Mouse (Mus musculus): Measurements from ENCODE around the gene Nop9.

Nop9 gene

DNA sequence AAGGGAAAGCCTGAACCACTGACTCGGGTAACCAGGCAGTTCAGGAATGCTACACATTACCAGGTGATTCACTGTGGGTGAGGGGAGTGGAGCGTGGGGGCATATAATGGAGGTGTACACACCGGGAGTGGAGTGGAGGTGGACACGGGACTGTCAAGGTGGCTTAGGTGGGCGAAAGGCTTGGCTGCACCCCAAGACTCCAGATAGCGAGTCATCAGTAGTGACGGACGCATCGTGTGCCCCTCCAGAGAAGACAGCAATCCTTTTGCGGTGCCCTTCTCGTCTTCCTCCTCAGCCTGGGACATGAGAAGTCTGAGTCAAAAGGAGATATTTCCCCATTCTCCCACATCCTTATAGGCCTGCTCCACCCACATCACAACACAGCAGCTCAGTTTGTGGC is 32.3 kb downstream of the Nop9 start:
- no peak for DNase-seq

DNA sequence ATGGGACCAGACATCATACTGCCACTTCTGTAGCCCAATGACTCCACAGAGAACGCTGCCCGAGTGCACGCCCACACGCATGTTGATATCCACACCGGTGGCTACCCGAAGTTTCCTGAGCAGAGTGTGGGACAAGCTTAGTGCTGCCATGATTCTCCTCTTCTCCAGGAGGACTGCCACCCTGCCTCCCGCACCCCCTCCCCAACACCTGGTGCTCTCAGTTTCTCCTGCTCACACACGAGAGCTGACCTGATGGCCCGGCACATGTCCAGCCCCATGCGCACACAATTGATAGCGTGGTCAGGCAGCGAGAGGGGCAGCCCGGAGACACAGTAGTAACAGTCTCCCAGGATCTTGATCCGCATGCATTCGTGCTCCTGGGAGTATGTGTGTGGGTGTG is 33.2 kb downstream of the Nop9 start:
- no peak for DNase-seq

DNA sequence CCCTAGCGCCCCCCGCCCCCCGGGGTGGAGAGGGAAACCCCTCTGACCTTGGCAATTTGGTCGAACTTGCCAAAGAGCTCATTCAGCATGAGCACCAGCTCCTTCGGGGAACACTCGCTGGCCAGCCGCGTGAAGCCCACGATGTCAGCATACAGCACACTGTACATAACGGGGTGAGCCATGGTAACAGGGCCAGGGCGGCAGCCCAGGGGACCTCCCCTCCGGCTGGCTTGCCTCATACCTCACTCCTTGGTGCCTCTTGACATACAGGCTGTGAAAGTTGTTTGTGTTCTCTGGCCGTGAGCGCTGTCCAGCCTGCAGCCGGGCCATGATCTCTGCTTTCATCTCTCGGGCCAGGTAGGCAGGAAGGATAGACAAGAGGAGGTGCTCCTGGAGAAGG is 34.2 kb downstream of the Nop9 start:
- DNase-seq: no peak

DNA sequence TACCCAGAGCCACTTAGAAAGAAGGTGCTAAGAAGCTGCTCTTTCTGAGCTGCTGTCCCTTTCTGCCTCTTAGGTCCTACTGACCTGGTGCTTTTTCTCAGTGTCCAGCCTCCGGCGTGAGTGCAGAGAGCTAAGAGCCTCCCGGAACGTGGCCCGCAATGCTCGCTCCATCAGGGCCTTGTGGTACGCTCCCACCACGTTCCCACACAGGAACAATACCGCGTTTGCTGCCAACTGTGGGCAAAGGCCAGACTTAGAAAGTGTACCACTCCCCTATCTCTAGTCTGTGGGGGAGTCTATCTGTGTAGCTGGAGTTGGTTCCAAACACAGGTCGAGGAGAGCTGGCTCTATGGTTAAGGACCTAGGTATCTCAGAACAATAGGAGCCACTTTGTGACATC is 35.2 kb downstream of the Nop9 start:
- DNase-seq: no peak

DNA sequence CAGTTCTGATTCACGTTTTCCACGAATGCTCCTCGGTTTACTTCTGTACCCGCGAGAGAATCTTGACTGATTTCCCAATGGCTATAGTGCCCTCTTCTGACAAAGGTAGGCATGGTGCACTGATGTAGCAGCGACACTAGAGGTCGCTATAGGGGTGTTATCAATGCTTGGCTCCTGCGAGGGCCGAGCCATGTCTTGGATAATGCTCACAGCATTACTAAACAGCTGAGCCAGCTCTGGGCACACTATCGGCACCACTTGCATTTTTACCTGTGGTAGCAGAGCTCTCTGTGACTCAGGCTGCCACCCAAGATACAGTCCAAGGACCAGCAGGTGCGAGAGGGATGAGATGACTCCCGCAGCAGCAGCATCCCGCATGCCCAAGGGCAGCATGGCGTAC is 35.8 kb downstream of the Nop9 start:
- DNase-seq: no peak

DNA sequence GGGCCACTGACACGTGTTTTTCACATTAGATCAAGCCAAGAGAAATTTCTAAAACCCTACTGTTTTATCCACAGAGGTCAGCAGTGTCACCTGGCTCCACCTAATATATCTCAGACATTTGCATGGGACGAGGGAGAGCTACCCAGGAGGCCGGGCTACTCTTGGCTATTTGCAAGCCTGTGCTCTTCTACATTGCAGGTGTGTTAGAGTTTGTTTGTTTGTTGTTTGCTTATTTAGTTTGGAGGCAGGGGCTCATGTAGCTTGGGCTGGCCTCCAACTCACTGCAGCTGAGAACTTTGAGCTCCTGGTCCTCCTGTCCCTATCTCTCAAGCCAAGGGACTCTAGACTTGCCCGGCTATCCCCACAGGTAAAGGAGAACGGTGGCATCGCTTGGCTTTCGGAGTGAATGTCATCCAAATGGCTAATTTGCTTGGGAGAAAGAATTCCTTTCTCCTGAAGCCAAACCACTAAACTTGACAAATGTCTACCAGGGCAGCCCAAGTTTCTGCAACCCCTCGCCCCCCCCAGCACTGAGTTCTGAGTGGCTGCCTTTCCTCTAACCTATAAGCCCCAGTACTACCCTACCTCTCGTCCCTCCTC is 37.0 kb downstream of the Nop9 start:
- DNase-seq: no peak

DNA sequence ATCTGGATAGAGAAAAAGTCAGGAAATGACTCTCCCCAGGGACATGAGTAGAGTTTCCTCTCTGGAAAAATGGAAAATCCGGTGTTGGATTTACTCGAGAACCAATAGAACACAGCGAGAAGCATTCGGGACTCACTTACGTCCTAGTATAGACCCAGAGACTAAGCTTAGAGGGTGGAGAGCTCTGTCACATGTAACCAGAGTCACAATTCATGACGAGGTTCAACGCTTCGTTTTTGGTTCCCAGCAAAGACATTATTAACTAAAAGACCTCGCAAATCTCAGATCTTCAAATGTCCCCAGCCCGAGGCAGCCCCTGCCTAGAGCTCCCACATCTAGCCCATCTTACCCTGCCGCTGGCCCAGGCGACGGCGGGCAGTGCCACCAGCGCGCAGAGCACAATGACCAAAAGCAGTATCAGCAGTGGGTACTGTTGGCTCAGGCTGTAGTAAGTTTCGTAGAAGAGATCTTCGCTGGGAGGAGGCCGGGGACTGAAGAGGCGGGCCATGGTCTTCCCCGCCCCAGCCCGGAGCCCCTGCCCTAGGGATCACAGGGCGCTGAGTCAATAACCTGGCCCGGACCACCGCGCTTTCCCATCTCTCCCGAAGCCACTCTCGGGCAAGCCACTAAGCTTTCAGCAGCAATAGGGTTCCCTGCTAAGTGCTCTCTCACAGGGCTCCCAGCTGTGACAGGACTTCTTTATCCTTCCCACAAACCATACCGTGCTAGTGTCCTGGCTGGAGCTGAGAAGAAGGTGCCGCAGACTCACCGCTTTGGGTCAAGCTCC is 37.9 kb downstream of the Nop9 start:
- DNase-seq: no peak

DNA sequence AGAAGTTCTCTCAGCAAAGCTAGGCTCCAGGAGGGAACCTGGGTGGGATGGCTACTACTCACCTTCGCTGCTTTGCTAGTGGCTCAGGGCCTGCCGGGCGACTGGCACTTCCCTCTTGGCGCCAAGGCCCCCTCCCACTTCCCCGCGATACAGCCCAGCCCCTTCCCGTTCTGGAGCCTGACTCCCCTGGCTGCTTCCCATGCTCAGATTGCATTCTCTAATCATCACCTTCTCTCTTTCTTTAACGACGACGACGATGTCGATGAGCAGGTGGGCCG is 38.4 kb downstream of the Nop9 start, which contains the start of gene Adcy4:
TSS of gene Adcy4 (minus strand) at position 138 of the 278 bp plus-strand sequence.
- DNase-seq: no peak

DNA sequence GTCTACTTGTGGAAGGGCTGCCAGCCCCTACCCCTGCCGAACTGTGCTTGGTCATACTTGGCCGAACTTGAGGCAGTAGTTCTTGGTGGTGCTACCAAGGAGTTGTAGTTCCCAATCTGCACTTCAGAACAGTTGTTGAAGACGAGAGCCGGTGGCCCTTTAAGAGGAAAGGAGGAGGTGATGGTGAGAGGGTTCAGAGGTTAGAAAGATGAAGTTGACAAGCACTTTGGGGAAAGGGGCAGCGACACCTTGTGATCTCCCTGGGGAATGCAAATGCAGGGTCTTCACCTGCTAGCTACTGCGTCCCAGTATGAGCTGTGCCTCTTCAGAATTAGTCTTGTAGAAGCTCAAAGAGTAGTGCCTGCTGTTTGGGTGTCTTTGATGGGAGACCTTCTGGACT is 39.7 kb downstream of the Nop9 start:
- no peak for DNase-seq

DNA sequence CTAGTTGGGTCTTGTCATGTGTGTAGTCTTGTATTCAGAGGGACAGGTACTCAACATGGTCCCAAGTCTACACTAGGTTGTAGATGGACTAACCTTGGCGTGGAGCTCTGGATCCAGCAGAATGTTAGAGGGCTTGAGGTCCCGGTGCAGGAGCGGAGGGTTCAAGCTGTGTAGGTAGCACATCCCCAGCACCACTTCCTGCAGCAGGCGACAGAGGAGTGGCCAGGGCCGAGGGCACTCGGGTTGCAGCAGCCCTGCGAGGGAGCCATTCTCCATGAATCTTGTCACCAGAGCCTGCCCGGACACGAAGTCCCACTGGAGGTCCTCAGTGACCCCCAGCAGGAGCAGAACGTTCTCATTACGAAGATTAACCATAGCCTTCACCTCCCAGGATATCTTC is 42.2 kb downstream of the Nop9 start:
- DNase-seq: no peak

DNA sequence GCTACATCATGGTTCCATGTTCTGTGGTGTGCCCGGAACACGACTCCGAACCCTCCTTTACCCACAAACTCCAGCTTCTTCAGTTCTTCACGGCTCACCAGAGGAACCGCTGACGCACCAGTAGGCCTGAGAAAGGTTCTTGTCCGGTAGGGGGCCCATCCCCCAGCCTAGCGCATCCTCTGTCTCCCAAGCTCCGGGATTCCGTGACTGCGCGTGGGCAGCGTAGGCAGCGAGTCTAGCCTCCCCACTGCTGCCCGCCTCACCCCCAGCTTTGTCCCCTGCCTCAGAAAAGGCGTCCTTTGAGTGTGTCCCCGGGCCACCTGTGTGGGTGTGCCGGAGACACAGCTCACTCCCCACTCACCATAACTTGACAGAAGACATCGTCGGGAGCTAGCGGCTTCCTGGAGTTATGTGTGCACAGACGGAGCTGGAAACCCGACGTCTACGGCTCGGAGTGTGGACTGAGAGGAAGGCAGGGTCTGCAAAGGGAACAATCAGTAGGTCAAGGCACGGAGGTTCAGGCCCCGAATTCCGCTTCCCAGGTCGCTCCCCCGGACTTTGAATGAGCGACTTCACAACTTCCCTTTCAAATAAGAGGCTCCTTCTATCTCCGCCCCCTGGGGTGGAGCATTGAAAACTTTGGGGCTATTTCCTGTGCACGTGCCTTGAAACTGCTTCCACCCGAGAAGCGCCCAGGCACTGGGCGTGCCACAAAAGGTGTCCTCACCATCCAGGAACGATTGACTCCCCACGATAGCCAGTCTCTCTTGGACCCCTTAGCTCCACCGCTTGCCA is 43.0 kb downstream of the Nop9 start, which contains the start of gene Ripk3:
TSS of gene Ripk3 (minus strand) at position 610 of the 795 bp plus-strand sequence.
- peak; percentile 63 to 72 for DNase-seq

DNA sequence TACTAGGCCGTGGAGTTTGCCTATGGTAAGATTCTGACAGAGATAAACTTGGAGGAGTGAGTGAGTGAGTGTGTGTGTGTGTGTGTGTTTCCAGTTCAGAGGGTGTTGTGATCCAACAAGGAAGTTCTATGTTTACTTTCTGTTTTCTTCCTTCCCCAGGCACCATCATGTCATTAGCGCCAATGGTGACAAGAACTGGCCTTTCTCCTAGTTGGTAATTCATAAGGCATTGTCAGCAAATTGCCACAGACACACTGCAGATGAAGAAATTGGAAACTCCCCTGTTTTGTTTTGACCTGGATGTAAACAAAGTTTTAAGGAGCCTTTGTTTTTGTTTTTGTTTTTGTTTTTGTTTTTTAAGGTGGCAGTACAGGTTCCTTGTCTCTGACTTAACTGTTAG is 48.0 kb downstream of the Nop9 start:
- no peak for DNase-seq

DNA sequence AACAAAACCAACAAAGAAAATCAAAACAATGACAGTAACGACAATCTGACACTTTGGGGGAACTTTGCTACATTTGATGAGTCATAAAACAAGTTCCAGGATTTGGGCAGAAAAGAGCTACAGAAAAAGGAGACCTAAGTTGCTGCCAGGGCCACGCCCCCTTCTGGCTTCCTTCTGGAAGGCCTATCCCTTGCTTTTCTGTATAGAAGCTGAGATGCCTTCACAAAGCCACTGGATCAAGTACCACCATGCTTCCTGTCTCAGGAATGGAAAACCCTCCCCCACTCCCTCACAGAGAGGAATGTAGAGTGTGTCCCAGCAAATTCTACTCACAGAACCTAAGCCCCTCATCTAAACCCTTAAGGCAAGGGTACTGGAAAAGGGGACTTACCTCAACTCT is 48.5 kb downstream of the Nop9 start:
- no peak for DNase-seq

DNA sequence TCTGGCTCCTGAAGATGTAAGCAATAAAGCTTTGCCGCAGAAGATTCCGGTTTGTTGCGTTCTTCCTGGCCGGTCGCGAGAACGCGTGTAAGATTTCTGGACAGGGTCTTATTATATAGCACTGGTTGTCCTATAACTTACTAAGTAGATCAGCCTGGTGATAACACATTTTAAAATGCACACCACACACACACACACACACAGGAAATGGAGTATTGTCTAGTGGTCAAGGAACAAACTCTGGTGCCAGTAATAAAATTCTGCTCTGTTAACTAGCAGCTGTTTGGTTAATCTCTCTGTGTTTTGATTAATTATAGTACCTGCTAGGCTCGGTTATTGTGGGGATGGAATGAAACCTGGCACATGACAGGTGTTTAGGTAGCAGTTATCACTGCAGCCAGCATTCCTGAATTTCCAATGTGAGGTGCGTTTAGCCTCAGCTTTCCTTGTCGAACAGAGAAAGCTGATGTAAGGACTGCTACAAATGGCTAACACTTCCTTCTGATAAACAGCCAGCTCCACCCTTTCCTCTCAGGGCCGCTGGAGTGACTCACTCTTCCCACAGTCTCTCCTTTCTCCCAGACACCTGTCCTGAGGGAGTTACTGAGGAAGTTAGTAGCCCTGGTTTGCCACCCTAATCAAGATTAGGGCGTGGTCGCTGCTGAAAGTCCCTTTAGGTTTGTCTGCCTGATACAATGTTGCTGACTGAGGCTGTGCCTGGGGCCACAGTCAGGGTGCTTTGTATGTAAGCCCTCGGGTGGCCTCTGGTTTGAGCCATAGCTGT is 50.1 kb downstream of the Nop9 start:
- no peak for DNase-seq
